Mouse (Mus musculus) heart, adult 2 months (tissue): Measurements from ENCODE around the gene Sept6.

Source experiments
- CTCF ChIP-seq: fragments of 200-600 bp; IDR thresholded peaks from 2 replicates; pipeline ENCODE4 v1.8.1; 2022; ENCODE audit warnings: antibody characterized with exemption, mild to moderate bottlenecking, moderate library complexity
- EP300 ChIP-seq: fragments of 200-500 bp; IDR thresholded peaks from 2 replicates; pipeline ENCODE4 v1.6.1; 2011; ENCODE audit warnings: low read depth, low read length, control low read depth; ENCODE audit not compliant: insufficient read depth
- POLR2A ChIP-seq: fragments of 200-500 bp; IDR thresholded peaks from 2 replicates; pipeline ENCODE4 v1.6.1; 2011; ENCODE audit warnings: mild to moderate bottlenecking, low read depth, low read length, control low read depth; ENCODE audit not compliant: insufficient read depth

DNA sequence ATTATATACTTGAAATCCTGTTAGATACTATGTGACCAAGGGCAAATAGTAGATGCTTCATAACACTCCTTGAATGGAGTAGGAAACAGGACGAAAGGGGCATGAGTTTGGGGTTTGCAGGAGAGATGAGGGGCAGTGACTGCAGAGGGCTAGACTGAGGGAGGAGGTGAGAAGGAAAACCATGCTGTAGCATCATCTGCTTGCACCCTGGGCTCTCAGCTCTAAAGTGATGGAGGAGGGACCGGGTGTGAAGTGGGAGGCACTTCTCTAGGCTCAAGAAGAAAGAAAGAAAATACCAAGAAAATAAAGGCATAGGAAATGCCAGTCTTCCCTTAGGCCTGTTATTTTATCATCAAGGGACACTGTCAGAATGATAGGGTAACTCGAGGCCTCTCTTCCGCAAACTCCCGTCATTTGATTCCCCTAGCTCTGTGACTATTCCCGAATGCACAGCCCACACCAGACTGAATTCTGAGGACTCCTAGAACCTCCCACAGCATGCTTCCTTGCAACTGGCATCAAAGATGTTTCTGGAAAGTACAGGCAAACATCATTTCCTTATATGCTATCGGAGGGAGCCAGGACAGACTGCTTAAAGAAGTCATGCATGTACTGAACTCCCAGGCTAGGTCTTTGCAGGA, 56.1 kb downstream of the Sept6 start:
- TF ChIP-seq CTCF (no peak), POLR2A (no peak), EP300 (no peak)
